Mouse (Mus musculus) erythroid progenitor cell, adult 5-6 weeks (primary cell): ENCODE measurements at regions not wholly inside any gene's neighbourhood (a gene's known extent, or its start where the extent isn't known, plus 50 kb on each side); places are given as distances from the start of the nearest gene placed in this dataset.

Source experiments
- ATAC-seq: replicated peaks from 2 replicates; pipeline ENCODE4 v1.8.0; 2016; ENCODE audit warnings: moderate number of reproducible peaks, mild to moderate bottlenecking, moderate TSS enrichment, inconsistent platforms; ENCODE audit not compliant: poor library complexity, low FRiP score, severe bottlenecking

GRCm38 (mm10) chr2:18617520-18617919 is 54.7 kb upstream of the Commd3 start:
- no peak for ATAC-seq

GRCm38 (mm10) chr2:18609868-18610185 is 62.4 kb upstream of the Commd3 start:
- ATAC-seq = no peak

- no peak for ATAC-seq
Measured at GRCm38 (mm10) chr2:18609075-18609867, 62.9 kb upstream of the Commd3 start.

DNA sequence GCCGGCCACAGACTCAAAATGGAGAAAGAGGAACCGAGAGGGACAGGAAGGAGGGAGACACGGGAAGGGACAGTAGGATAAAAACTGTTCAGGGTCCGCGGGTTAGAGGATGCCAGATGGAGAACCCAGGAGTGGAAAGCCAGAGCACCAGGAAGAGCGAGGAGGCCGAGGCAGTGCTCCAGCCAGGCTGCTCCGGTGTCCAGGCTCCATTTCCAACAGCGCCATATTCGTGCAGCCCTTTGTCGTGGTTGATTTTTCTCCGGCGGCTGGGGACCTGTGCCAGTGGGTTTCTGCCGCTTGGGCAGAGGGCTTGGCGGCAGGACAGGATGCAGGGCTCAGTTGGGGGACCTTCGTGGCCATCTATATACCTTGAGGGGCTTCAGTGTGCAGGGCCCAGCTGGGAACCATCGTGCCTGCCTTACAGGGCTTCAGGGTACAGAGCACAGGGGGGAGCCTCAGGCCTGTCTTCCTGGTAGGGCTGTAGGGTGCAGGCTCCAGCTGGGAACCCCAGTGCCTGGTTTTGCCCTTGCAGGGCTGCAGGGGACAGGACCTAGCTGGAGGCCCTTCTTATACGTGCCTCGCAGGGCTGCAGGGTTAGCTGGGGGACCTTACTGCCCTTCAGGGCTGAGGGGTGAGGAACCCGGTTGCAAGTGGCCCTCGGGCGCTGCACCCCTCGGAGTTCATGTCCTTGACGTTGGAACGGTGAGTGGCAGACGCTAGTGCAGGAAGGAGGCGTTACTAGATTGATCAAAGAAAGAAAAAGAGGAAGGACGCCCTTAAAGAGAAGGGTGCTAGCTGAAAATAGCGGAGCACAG is 63.7 kb upstream of the Commd3 start:
- 0 out of 2 replicates have a peak, but pooled peaks have one; percentile 39 for ATAC-seq

GRCm38 (mm10) chr2:18607586-18608259 is 64.5 kb upstream of the Commd3 start:
- no peak for ATAC-seq

- ATAC-seq = no peak
Measured at GRCm38 (mm10) chr2:18607088-18607487, 65.1 kb upstream of the Commd3 start.

- no peak for ATAC-seq
Measured at GRCm38 (mm10) chr2:18592221-18592620, 80.0 kb upstream of the Commd3 start.

GRCm38 (mm10) chr2:18588232-18588631 is 84.0 kb upstream of the Commd3 start:
- ATAC-seq = no peak

- ATAC-seq = no peak
Measured at GRCm38 (mm10) chr2:18587746-18588231, 84.4 kb upstream of the Commd3 start.

GRCm38 (mm10) chr2:18586925-18587724 is 85.1 kb upstream of the Commd3 start:
- ATAC-seq = peak; percentile 69

GRCm38 (mm10) chr2:18585564-18586336 is 86.4 kb upstream of the Commd3 start:
- no peak for ATAC-seq

DNA sequence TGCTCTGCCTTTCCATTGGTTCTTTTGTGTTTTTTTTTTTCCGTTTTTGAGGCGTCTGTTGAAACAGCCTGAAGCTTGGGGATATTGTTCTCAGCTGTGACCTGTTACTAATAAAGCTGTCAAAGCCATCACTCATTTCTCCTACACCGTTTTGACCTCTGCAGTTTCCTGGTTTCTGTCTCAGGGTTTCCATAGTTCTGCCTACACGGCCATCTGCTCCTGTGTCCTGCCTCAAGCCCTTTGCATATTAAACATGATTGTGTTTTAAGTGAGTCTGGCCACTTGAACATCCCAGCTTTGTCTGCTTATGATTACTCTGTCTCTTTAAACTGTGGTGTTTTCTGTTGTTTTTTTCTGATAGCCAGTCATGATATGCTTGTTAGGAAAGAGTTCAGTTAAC is 114.1 kb upstream of the Commd3 start:
- no peak for ATAC-seq

DNA sequence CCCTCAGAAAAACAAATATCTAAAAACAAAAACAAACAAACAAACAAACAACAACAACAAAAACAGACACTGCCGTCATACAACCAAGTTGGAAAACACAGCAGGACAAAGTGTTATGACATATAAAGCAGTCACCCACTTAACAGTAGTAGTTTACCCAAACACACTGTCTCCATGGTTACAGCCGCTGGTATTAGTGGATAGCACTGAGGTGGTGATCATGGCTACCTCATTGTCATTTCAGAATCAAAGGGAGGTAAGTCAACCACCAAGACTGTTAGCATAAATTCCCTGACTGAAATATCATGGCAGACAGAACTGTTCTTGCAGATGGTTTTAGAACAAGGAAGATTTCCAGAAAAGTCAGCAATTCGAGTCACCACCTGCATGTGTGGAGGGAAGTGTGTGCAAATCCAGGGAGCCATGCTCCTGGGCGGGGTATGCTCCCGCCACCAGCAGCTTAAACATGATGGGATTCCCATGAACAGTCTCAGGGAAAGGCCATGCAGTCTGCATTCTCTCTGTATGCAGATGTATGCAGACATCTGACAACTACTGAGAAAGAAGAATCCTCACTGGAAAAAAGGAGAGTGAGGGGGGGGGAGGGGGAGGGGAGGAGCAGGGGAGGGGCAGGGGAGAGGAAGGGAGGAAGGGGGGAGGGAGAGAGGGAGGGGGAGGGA is 124.1 kb upstream of the Commd3 start:
- no peak for ATAC-seq

DNA sequence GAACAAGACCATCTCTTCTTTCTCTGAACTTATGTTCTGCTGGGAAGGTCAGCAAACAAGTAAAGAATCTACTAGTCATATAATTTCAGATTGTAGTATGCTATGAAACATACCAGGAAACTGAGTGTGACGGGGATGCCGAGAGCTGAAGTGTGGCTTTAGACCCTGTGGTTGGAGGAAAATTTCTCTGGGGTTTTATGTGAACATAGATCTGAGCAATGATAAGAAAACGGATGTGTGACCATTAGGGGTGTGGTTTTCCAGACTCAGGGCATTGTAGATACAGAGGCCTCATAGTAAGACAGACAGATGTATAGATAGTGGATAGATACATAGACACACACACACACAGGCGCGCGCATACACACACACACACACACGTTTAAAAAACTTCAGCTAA is 131.8 kb upstream of the Dnajc1 start:
- ATAC-seq = no peak

DNA sequence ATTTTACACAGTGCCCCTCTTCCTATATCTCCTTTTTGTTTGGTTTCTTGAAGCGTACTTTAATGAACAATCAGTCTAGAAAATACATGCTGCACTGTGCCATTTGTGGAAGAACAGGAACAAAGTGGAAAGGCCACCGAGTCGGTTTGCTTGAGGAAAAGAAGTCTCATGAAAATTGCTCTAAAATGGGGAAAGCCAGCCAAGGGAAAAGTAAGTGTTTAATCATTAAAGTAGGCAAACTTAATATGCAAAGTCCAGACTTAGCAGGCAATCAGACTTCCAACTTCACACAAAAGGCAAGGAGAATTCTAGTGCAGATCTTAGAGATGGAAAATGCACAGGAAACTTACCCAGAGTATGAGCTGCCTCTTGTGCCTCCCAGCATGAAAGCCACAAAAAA is 131.3 kb upstream of the Dnajc1 start:
- no peak for ATAC-seq

DNA sequence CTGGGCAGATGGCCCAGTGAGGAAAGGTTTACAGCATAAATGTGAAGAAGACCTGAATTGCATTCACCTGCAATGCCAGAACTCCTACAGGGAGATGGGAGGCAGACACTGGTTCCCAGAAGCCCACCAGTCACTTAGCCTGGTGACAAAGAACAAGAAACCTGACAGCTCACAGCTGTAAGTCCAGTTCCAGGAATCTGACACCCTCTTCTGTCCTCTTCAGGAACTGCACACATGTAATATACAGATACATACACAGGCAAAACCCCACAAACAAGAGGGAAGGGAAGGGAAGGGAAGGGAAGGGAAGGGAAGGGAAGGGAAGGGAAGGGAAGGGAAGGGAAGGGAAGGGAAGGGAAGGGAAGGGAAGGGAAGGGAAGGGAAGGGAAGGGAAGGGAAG is 120.8 kb upstream of the Dnajc1 start:
- ATAC-seq = no peak

DNA sequence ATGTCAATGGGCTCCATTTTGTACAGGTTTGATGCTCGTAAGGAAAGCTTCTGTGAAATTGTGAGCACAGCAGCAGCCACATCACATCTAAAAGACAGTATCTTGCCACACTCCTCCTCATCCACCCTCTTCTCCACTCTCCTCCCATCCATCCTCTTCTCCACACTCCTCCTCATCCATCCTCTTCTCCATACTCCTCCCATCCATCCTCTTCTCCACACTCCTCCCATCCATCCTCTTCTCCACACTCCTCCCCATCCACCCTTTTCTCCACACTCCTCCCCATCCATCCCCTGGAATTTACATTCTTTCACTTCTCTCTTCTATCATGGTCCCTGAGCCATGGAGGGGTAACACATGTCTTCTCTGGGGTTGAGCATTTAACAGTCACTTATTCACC is 116.7 kb upstream of the Dnajc1 start:
- no peak for ATAC-seq

GRCm38 (mm10) chr2:18473361-18473771 is 80.7 kb upstream of the Dnajc1 start:
- ATAC-seq = no peak

DNA sequence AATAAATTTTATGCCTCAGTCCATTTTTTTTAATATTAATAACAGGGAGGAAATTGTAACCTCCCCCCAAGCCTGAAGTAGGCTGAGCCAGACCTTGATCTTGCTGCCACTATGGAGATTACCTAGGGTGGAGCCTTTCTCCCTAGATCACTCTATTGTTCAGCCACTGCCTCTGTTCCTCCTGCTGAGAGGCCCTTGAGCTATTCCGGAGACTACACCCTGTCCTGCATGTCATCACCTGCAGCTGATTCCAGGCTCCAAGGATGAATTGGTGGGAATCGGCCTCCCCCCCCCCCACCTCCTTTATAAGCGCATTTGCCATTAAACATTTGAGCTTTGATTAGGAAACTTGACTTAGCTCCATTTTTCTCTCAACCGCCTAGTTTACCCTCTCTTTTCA is 68.3 kb upstream of the Dnajc1 start:
- no peak for ATAC-seq
